Mouse (Mus musculus) ES-E14 (cell line): ENCODE data around the gene Olfr13.

Source experiments
- CHD2 ChIP-seq: IDR thresholded peaks from 2 replicates; pipeline ENCODE4 v1.6.1; 2014; ENCODE audit warnings: mild to moderate bottlenecking, low read depth, low read length, inconsistent platforms
- MAFK ChIP-seq: IDR thresholded peaks from 2 replicates; pipeline ENCODE4 v1.6.1; 2014; ENCODE audit warnings: mild to moderate bottlenecking, low read depth, low read length, inconsistent platforms; ENCODE audit not compliant: insufficient read depth
- ZNF384 ChIP-seq: IDR thresholded peaks from 2 replicates; pipeline ENCODE4 v1.6.1; 2012; ENCODE audit warnings: low read depth, low read length, inconsistent platforms

DNA sequence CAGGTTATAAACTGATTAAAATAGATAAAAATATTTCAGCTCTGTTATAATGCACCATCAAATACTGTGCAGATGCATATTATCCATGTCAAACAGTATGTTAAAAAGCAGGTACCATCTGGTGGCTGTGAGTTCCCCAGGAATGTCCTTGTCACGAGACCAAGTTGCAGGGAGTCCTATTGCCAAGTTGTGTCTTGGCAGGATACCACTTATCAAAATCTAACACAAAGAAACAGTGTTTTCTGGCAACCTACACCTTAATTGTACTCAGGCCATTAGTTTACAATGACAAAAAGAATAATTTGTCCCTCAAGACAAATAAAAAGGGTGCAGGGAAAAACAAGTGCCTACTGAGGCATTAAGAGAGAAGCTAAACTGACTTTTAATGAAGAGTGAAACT lies 12.4 kb upstream of the Olfr13 start:
- TF ChIP-seq ZNF384 (no peak), MAFK (no peak), CHD2 (no peak)
